Mouse (Mus musculus): ENCODE results near the gene Rasgrp1. TPM values are rescaled to one million over a fixed set of nuclear protein-coding genes. Genes with fewer than 3 reads are reported as not detected.

The Rasgrp1 gene
- total RNA-seq, 2 experiments from 2014 or later: 1.4 to 1.7 TPM

DNA sequence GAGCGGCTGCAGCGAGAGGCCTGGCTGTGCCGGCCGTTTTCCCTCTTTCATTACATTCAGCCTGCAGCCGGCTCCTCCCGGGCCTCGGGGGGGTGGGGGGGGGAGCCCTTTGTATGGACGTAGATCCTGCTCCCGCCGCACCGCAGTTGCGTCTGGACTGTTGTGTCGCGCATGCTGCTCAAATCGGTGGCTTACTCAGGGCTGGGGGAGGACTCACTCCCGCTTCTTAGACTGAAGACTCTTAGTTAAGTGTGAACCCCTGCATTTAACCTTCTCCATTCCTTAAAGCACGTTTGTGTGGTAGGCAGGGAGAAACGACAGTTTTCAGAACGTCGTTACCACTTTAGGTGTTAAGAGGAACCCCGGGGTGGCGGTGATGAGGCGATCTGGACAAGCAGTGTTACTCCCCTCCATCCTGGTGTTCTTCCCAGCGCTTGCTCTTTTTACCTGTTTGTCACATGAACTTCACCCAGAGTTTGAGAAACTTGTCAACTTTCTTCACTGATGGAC is 92.7 kb downstream of the Rasgrp1 start:
- DNase-seq (ENCODE audit: low spot score in 2 of 2): no peak

DNA sequence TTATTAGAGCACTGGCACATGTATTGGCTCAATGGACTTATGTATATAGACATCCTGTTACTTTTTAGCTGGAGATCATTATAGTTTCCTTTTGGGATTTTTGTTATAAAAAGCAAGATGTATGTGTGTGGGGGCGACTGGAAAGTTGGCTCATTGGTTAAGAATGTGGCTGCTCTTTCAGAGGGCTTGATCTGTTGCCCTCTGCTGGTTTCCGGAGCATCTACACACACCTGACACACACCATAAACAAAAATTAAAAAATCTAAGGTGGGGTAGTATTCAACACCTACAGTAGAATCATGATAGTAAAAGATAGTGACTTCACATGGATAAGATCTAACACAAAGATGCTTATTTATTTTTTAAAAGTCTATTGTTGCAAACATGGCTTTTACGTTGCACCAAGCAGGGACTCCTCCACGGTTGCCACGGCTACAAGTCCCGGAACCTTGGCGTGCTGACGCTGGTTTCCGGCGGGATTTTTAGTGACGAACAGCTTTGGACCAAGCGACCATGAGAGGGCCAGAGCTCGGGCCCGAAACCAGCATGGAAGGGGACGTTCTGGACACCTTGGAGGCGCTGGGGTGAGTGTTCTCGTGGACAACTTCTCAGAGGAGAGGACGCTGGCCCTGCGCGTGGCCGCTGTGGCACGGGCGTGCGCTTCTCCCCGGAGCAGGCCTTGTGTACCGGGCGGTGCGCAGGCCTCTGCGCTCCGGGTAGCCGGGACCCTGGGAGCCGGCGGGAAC is 93.4 kb downstream of the Rasgrp1 start, which contains the start of gene Fam98b:
Gene Fam98b, plus strand, starts transcription at position 485 of the 746 bp plus-strand sequence.
- DNase-seq (ENCODE audit: low spot score in 2 of 2): peak; percentile 74 to 83

DNA sequence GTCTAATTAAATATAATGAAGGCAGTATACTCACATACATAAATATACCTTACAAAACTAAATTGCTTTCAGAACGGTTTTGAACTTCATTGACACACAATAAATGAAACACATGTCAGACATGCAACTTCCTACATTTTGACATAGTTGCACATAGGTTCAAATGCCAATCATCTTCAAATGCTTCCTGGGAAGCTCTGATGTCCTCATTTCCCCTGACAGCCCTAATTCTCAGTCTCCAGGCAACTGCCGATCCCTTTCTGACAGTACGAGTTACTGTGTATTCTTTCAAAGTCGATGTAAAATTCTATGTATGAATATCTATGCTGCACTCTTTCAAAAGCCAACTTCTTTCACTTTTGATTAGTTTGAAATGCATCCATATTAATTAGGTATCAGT is 100.8 kb downstream of the Rasgrp1 start:
- DNase-seq (ENCODE audit: low spot score in 2 of 2): no peak

DNA sequence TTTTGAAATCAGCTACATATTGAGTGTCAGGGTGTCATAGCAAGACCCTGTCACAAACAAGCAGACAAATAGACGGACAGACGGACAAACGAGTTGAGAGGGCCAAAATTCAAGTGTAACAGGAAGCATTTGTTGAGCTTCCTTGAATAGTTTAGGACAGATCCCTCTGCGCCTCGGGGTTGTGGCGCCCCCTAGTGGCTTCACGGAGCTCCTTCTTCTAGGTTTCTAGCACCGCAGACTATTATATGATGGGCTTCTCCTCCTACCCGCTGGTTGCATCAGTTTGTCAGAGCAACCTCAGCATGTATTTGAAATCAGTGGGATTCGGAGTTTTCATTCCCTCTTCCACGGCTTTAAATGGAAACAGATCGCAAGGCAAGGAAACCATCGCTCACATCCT is 111.5 kb downstream of the Rasgrp1 start:
- peak; percentile 55 to 74 for DNase-seq (ENCODE audit: low spot score in 2 of 2)

DNA sequence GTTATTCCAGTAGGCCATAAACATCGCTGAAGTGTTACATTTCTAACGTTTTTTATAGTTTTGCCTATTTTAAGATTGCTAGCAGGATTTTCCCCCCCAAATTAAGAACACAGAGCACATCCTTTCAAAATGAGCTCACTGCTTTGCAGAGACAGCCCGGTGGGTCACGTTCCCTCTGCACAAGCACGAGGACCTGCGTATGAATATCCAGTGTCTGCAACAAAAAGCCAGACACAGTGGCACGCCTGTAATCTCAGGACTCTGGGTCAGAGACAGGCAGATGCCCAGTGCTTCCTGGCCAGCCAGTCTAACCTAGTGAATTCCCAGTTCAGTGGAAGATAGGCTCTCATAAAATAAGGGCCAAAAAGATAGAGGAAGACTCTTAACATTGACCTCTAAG is 112.5 kb downstream of the Rasgrp1 start:
- DNase-seq (ENCODE audit: low spot score in 2 of 2): no peak

Other genes starting within 250 kb of the Rasgrp1 start
- gene Spred1, start 221.6 kb downstream of the Rasgrp1 start, total RNA-seq (2021): 10 to 100 TPM; 92.8 to 98.8 TPM
- gene Fam98b, start 93.3 kb downstream of the Rasgrp1 start, total RNA-seq (2021): 10 to 100 TPM; 43.9 to 48.5 TPM